In the genomic region with DNA sequence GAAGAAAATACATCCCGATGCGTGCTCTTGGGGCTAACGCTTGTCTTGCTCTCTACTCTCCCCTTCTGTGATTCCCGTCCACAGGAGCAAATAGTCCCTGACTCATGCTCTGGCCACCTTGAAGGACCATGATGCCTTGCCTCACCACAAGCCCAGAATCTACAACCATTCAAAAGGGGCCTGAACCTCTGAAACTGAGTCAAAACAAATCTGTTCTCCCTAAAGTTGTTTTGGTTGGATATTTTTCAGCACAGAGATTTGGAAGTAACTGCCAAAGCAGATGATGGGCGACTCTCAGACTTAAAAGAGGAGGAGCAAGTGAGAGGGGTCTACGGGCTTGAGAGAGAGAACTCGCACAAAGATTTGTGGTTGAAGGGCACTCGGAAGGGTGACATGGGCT, we compare ENCODE assay signal across 8 mouse cellular contexts. TPM values are rescaled to one million over a fixed set of nuclear protein-coding genes. Genes with fewer than 3 reads are reported as not detected.
DNase-seq lines count a peak whose midpoint lies in the region; ATAC-seq and TF ChIP-seq lines count a peak whose summit lies in the region.

No protein-coding gene starts in this region.

- peak overlapping the region; percentile 51 for H3K4me2 ChIP-seq in kidney, embryonic 14.5 days (replicated peaks; ENCODE audit: low read depth, low read length)
- peak overlapping the region; percentile 95 for H3K4me2 ChIP-seq in forebrain, embryonic 12.5 days
- peak overlapping the region; percentile 86 for H3K4me2 ChIP-seq in stomach, postnatal 0 days (replicated peaks; ENCODE audit: low read depth)

- 20% methylated on average over 8 of the region's 8 CpGs for WGBS in kidney, embryonic 14.5 days
- 21% methylated on average over 8 of the region's 8 CpGs for WGBS in forebrain, embryonic 12.5 days
- WGBS in stomach, postnatal 0 days: 9% methylated on average over 8 of the region's 8 CpGs

- peaks cover 19% of the 10 kb centered on the region for H3K79me2 ChIP-seq in MEL (ENCODE audit: control insufficient read depth, insufficient read depth, low read length, poor library complexity)

- TF ChIP-seq EP300 in MEL (IDR thresholded peaks at IDR 0.05; ENCODE audit: low read depth in 1 of 2, low read length in 2 of 2): no peak
- TF ChIP-seq EP300 in stomach, postnatal 0 days (optimal IDR thresholded peaks at IDR 0.05): no peak

- peak overlapping the region; percentile 73 for H3K4me3 ChIP-seq in kidney, embryonic 14.5 days (ENCODE audit: low read length)
- H3K4me3 ChIP-seq in MEL (ENCODE audit: control insufficient read depth in 1 of 2, insufficient read depth in 1 of 2, low read depth in 2 of 2, low read length in 2 of 2): peak overlapping the region; percentile 88 to 100
- H3K4me3 ChIP-seq in forebrain, embryonic 12.5 days (replicated peaks): peak overlapping the region; percentile 62
- peak overlapping the region; percentile 68 for H3K4me3 ChIP-seq in stomach, postnatal 0 days (ENCODE audit: low read depth, low read length)

- peak overlapping the region; percentile 81 for H3K9ac ChIP-seq in kidney, embryonic 14.5 days (ENCODE audit: low read depth, low read length)
- peak overlapping the region; percentile 92 for H3K9ac ChIP-seq in MEL (ENCODE audit: control insufficient read depth, low read depth, low read length, poor library complexity, severe bottlenecking)
- H3K9ac ChIP-seq in forebrain, embryonic 12.5 days: peak overlapping the region; percentile 75
- peak overlapping the region; percentile 82 for H3K9ac ChIP-seq in stomach, postnatal 0 days (ENCODE audit: low read length)

- ATAC-seq in kidney, embryonic 14.5 days (ENCODE audit: low FRiP score, low TSS enrichment): 0 out of 2 replicates have a peak, but pooled peaks have one; percentile 1
- no peak for ATAC-seq in forebrain, embryonic 12.5 days (ENCODE audit: low FRiP score)
- ATAC-seq in stomach, postnatal 0 days (ENCODE audit: low FRiP score, low TSS enrichment): no peak

- peak overlapping the region; percentile 4; the same call in 1 of the 2 replicates for H3K27ac ChIP-seq in kidney, embryonic 14.5 days (ENCODE audit: low read depth, low read length)
- H3K27ac ChIP-seq in MEL (ENCODE audit: control insufficient read depth, low read depth, low read length): peak overlapping the region; percentile 30; the same call in 1 of the 2 replicates
- no peak overlapping the region for H3K27ac ChIP-seq in forebrain, embryonic 12.5 days
- H3K27ac ChIP-seq in stomach, postnatal 0 days (replicated peaks): peak overlapping the region; percentile 41; the same call in 1 of the 2 replicates

- H3K9me3 ChIP-seq in kidney, embryonic 14.5 days (ENCODE audit: control insufficient read depth, low read length): no peaks in the 10 kb centered on the region
- H3K9me3 ChIP-seq in MEL (replicated peaks; ENCODE audit: insufficient read depth, low read length): no peaks in the 10 kb centered on the region
- no peaks in the 10 kb centered on the region for H3K9me3 ChIP-seq in forebrain, embryonic 12.5 days
- no peaks in the 10 kb centered on the region for H3K9me3 ChIP-seq in stomach, postnatal 0 days (ENCODE audit: control insufficient read depth, low read length)

- no peaks in the 10 kb centered on the region; the same call in 1 of the 2 replicates for H3K36me3 ChIP-seq in kidney, embryonic 14.5 days (ENCODE audit: control insufficient read depth, insufficient read depth, low read length)
- peaks cover 0 to 17% of the 10 kb centered on the region in 2 experiments; a peak in 3 of 4 replicates for H3K36me3 ChIP-seq in MEL (ENCODE audit: control insufficient read depth in 1 of 2, insufficient read depth in 2 of 2, low read length in 2 of 2)
- H3K36me3 ChIP-seq in forebrain, embryonic 12.5 days (replicated peaks): no peaks in the 10 kb centered on the region
- no peaks in the 10 kb centered on the region for H3K36me3 ChIP-seq in stomach, postnatal 0 days (ENCODE audit: control insufficient read depth, insufficient read depth, low read length)

- TF ChIP-seq CTCF in MEL (IDR thresholded peaks at IDR 0.05 in 2 of 3, conservative IDR thresholded peaks at IDR 0.05 in 1 of 3; ENCODE audit: control insufficient read depth in 1 of 3, insufficient read depth in 1 of 3, low read depth in 2 of 3, low read length in 3 of 3, poor library complexity in 1 of 3, severe bottlenecking in 1 of 3): no peak
- no peak for TF ChIP-seq CTCF in stomach, postnatal 0 days (IDR thresholded peaks at IDR 0.05; ENCODE audit: low read depth)

- no peak for DNase-seq in kidney, adult 8-10 months
- DNase-seq in MEL (ENCODE audit: low read depth, low spot score) (no peak), liver (peak; percentile 60)
- DNase-seq in stomach, postnatal 0 days (ENCODE audit: low spot score): no peak
- DNase-seq in ovary, postnatal 14 days (ENCODE audit: low spot score): no peak
- DNase-seq in layer of hippocampus, postnatal 10 days (ENCODE audit: low spot score in 2 of 2): no peak

- TF ChIP-seq RAD21 in MEL (IDR thresholded peaks at IDR 0.05; ENCODE audit: low read depth, low read length): no peak

- H3K27me3 ChIP-seq in kidney, embryonic 14.5 days (ENCODE audit: control insufficient read depth, insufficient read depth, low read length): no peaks in the 10 kb centered on the region
- no peaks in the 10 kb centered on the region for H3K27me3 ChIP-seq in MEL (ENCODE audit: control insufficient read depth in 1 of 2, insufficient read depth in 2 of 2, low read length in 2 of 2)
- H3K27me3 ChIP-seq in forebrain, embryonic 12.5 days: no peaks in the 10 kb centered on the region; the same call in 1 of the 2 replicates
- no peaks in the 10 kb centered on the region for H3K27me3 ChIP-seq in stomach, postnatal 0 days (ENCODE audit: control insufficient read depth, insufficient read depth, low read length)

- no peak for TF ChIP-seq POLR2A in MEL (IDR thresholded peaks at IDR 0.05; ENCODE audit: control insufficient read depth in 1 of 2, insufficient read depth in 1 of 2, low read depth in 1 of 2, low read length in 2 of 2, poor library complexity in 1 of 2)

- peaks cover 10% of the 10 kb centered on the region for H3K4me1 ChIP-seq in kidney, embryonic 14.5 days (ENCODE audit: control insufficient read depth, insufficient read depth, low read length)
- H3K4me1 ChIP-seq in MEL (ENCODE audit: control insufficient read depth in 1 of 2, insufficient read depth in 2 of 2, low read length in 2 of 2): peaks cover 0 to 13% of the 10 kb centered on the region in 2 experiments; a peak in 3 of 4 replicates
- H3K4me1 ChIP-seq in forebrain, embryonic 12.5 days: peaks cover 20% of the 10 kb centered on the region
- peaks cover 5% of the 10 kb centered on the region for H3K4me1 ChIP-seq in stomach, postnatal 0 days (replicated peaks; ENCODE audit: control insufficient read depth, insufficient read depth)

TF ChIP-seq in MEL, 35 proteins besides CTCF, POLR2A, EP300 and RAD21:
- TF ChIP-seq MAZ (IDR thresholded peaks at IDR 0.05; ENCODE audit: low read depth, low read length) (0 out of 2 replicates have a peak, but pooled peaks have one; percentile 30), SMC3 (IDR thresholded peaks at IDR 0.05; ENCODE audit: low read depth, low read length) (no peak), MAFK (IDR thresholded peaks at IDR 0.05; ENCODE audit: borderline replicate concordance, low read depth, low read length) (no peak), MEF2A (IDR thresholded peaks at IDR 0.05; ENCODE audit: extremely low read depth, insufficient replicate concordance, low read depth, low read length, poor library complexity, severe bottlenecking) (no peak), HCFC1 (IDR thresholded peaks at IDR 0.05; ENCODE audit: low read depth, low read length) (no peak), BHLHE40 (IDR thresholded peaks at IDR 0.05; ENCODE audit: borderline replicate concordance, low read depth, low read length) (no peak), SIN3A (IDR thresholded peaks at IDR 0.05; ENCODE audit: low read length) (no peak)

RNA-seq across cellular contexts. Expression of a gene that starts 0.5 kb away (rescaled TPM):
- polyA plus RNA-seq in kidney, embryonic 14.5 days (2014; fragmentation: Nextera tagmentation; extraction: Ambion mirVana): 216 and 230 TPM in 2 replicates
- total RNA-seq in MEL (2012; rRNA removed): 59.2 and 60.7 TPM in 2 replicates
- polyA plus RNA-seq in MEL (2012; ENCODE audit: insufficient read depth in 1 of 2, insufficient read length in 2 of 2, low read depth in 1 of 2, low replicate concordance in 2 of 2, missing spikeins in 1 of 2): 10 to 100 TPM in 1 of 2 experiments, not detected in 1; 93.9 TPM
- 162 and 169 TPM in 2 replicates for polyA plus RNA-seq in forebrain, embryonic 12.5 days (2016; fragmentation: Nextera tagmentation; extraction: Ambion mirVana)
- polyA plus RNA-seq in stomach, postnatal 0 days (2015; fragmentation: Nextera tagmentation; extraction: Ambion mirVana): 103 and 113 TPM in 2 replicates
- 10 to 100 TPM; 52.2 to 58.4 TPM for total RNA-seq in layer of hippocampus, postnatal 10 days (2021)

RNA-seq across cellular contexts. Expression of a gene that starts 0.6 kb away (rescaled TPM):
- 22.9 and 23.0 TPM in 2 replicates for polyA plus RNA-seq in kidney, embryonic 14.5 days (2014; fragmentation: Nextera tagmentation; extraction: Ambion mirVana)
- total RNA-seq in MEL (2012; rRNA removed): 3.2 and 3.3 TPM in 2 replicates
- polyA plus RNA-seq in MEL (2012; ENCODE audit: insufficient read depth in 1 of 2, insufficient read length in 2 of 2, low read depth in 1 of 2, low replicate concordance in 2 of 2, missing spikeins in 1 of 2): 1 to 10 TPM in 1 of 2 experiments, not detected in 1; 5.2 TPM
- polyA plus RNA-seq in forebrain, embryonic 12.5 days (2016; fragmentation: Nextera tagmentation; extraction: Ambion mirVana): 23.6 and 24.0 TPM in 2 replicates
- 49.7 and 51.2 TPM in 2 replicates for polyA plus RNA-seq in stomach, postnatal 0 days (2015; fragmentation: Nextera tagmentation; extraction: Ambion mirVana)
- total RNA-seq in layer of hippocampus, postnatal 10 days (2021): 10 to 100 TPM; 21.5 to 22.2 TPM

RNA-seq across cellular contexts. Expression of a gene that starts 26.7 kb away (rescaled TPM):
- 0.15 and 0.27 TPM in 2 replicates for polyA plus RNA-seq in kidney, embryonic 14.5 days (2014; fragmentation: Nextera tagmentation; extraction: Ambion mirVana)
- total RNA-seq in MEL (2012; rRNA removed): not detected in 2 replicates
- polyA plus RNA-seq in MEL (2012; ENCODE audit: insufficient read depth in 1 of 2, insufficient read length in 2 of 2, low read depth in 1 of 2, low replicate concordance in 2 of 2, missing spikeins in 1 of 2): under 1 TPM in 1 of 2 experiments, not detected in 1; 0.04 TPM
- 1.1 and 2.0 TPM in 2 replicates for polyA plus RNA-seq in forebrain, embryonic 12.5 days (2016; fragmentation: Nextera tagmentation; extraction: Ambion mirVana)
- polyA plus RNA-seq in stomach, postnatal 0 days (2015; fragmentation: Nextera tagmentation; extraction: Ambion mirVana): 5.2 and 6.2 TPM in 2 replicates
- 1 to 10 TPM; 3.5 to 5.2 TPM for total RNA-seq in layer of hippocampus, postnatal 10 days (2021)
